Mouse (Mus musculus) kidney, adult 2 months (tissue): ENCODE measurements at regions not wholly inside any gene's neighbourhood (a gene's known extent, or its start where the extent isn't known, plus 50 kb on each side); places are given as distances from the start of the nearest gene placed in this dataset.

ENCODE experiments used
- DNase-seq: peaks from one replicate; pipeline ENCODE4 v3.0.0; 2021
- H3K27ac ChIP-seq: fragments of 200-500 bp; 2 replicates; pipeline ENCODE4 v1.5.1; 2012; ENCODE audit warnings: low read depth, low read length, control low read depth, inconsistent platforms; ENCODE audit not compliant: insufficient read depth
- H3K27me3 ChIP-seq: fragments of 200-500 bp; replicated peaks from 2 replicates; pipeline ENCODE4 v1.6.1; 2012; ENCODE audit warnings: mild to moderate bottlenecking, moderate library complexity, low read length, inconsistent platforms; ENCODE audit not compliant: control insufficient read depth, insufficient read depth
- H3K36me3 ChIP-seq: fragments of 200-500 bp; 2 replicates; pipeline ENCODE4 v1.6.1; 2012; ENCODE audit warnings: mild to moderate bottlenecking, moderate library complexity, low read length, inconsistent platforms; ENCODE audit not compliant: control insufficient read depth, insufficient read depth
- H3K4me1 ChIP-seq: fragments of 200-500 bp; 2 replicates; pipeline ENCODE4 v1.6.1; 2011; ENCODE audit warnings: low read length; ENCODE audit not compliant: control insufficient read depth, insufficient read depth
- H3K4me3 ChIP-seq: fragments of 200-500 bp; 2 replicates; pipeline ENCODE4 v1.5.1; 2011; ENCODE audit warnings: mild to moderate bottlenecking, low read depth, low read length, control low read depth; ENCODE audit not compliant: insufficient read depth
- CTCF ChIP-seq: fragments of 200-500 bp; conservative IDR thresholded peaks from 2 replicates; pipeline ENCODE4 v1.5.1; 2011; ENCODE audit warnings: low read depth, mild to moderate bottlenecking, control low read depth, low read length, moderate library complexity, mixed read lengths; ENCODE audit not compliant: insufficient read depth, insufficient read length
- POLR2A ChIP-seq: fragments of 200-500 bp; IDR thresholded peaks from one replicate; pipeline ENCODE4 v1.6.1; 2011; ENCODE audit warnings: low read depth, low read length, control low read depth
- WGBS: fragments of 180-500 bp; shearing (Covaris S2); methylation state at CpG from one replicate; pipeline ENCODE4 v1.1.7; 2018; 5-methylcytosine and 5-hydroxymethylcytosine counted together

- H3K4me1 ChIP-seq: no peaks in the 10 kb centered on the region
- WGBS: 85% methylated on average over 7 of the region's 7 CpGs
- no peaks in the 10 kb centered on the region for H3K36me3 ChIP-seq
- no peak for TF ChIP-seq POLR2A
- TF ChIP-seq CTCF: no peak
- no peak overlapping the region for H3K4me3 ChIP-seq
- no peak overlapping the region for H3K27ac ChIP-seq
- no peak for DNase-seq
- H3K27me3 ChIP-seq: no peaks in the 10 kb centered on the region
Observed at GRCm38 (mm10) chr1:63977956-63978355, 144.1 kb downstream of the Klf7 start.

- H3K27me3 ChIP-seq: no peaks in the 10 kb centered on the region
- H3K4me3 ChIP-seq: no peak overlapping the region
- TF ChIP-seq POLR2A (no peak), CTCF (no peak)
- no peaks in the 10 kb centered on the region for H3K4me1 ChIP-seq
- H3K36me3 ChIP-seq: no peaks in the 10 kb centered on the region
- no peak for DNase-seq
- 74% methylated on average over 4 of the region's 4 CpGs for WGBS
- H3K27ac ChIP-seq: no peak overlapping the region
Observed at GRCm38 (mm10) chr1:63977302-63977888, 144.7 kb downstream of the Klf7 start.

- Histone ChIP-seq H3K4me3 (no peak overlapping the region), H3K27me3 (no peaks in the 10 kb centered on the region), H3K27ac (no peak overlapping the region), H3K36me3 (no peaks in the 10 kb centered on the region), H3K4me1 (no peaks in the 10 kb centered on the region)
- WGBS: 83% methylated on average over 4 of the region's 4 CpGs
- DNase-seq: no peak
- no peak for TF ChIP-seq CTCF
- TF ChIP-seq POLR2A: no peak
Observed at GRCm38 (mm10) chr1:63976862-63977261, 145.2 kb downstream of the Klf7 start.

- Histone ChIP-seq H3K27ac (no peak overlapping the region), H3K36me3 (no peaks in the 10 kb centered on the region), H3K4me3 (no peak overlapping the region), H3K27me3 (peaks cover 2% of the 10 kb centered on the region; the same call in 1 of the 2 replicates), H3K4me1 (no peaks in the 10 kb centered on the region)
- WGBS: 91% methylated on average over 11 of the region's 11 CpGs
- no peak for DNase-seq
- no peak for TF ChIP-seq POLR2A
- no peak for TF ChIP-seq CTCF
Observed at GRCm38 (mm10) chr1:63967849-63968248, 154.2 kb downstream of the Klf7 start.

DNA sequence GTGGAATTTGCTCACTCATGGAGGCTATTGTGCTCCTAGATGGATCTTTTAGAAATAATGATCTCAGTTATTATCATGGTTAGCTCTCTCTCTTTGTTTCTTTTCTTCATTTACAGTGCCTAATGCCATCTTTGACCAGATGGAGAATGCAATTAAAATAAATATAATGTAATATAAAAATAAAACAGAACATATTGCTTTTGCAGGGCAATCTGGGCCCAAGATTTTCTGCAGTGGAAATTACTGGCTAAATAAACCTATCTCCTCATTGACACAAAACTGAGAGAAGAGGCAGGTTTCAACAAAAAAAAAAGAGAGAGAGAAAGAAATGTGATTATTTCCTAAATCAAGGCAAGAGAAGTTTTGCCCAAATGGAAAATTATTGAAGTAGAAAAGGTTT is 156.6 kb downstream of the Klf7 start:
- peaks cover under 1% of the 10 kb centered on the region; the same call in 1 of the 2 replicates for H3K27me3 ChIP-seq
- no peaks in the 10 kb centered on the region for H3K4me1 ChIP-seq
- DNase-seq: no peak
- H3K4me3 ChIP-seq: no peak overlapping the region
- no peaks in the 10 kb centered on the region for H3K36me3 ChIP-seq
- no peak for TF ChIP-seq CTCF
- TF ChIP-seq POLR2A: no peak
- no peak overlapping the region for H3K27ac ChIP-seq

DNA sequence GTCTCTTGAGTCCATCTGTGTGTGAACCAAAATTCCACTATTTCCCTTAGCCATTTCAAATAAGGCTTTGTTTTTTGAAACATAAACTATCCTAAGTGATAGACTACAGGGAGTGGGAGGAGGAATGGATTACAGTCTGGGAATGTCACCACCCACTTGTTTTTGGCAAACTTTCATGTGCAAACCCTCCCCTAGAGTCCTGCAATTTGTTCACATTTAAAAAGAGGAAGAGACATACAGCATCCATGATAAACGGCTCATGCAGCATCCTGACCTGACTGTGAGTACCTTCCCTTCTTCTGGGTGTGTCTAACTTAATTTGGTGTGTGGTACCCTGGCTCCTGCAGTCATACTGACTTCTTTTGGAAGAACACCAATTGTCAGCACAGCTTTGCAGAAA is 157.6 kb downstream of the Klf7 start:
- WGBS: 35% methylated on average over 1 of the region's 1 CpGs
- DNase-seq: no peak

GRCm38 (mm10) chr1:63955701-63956355 is 166.3 kb downstream of the Klf7 start:
- no peak for DNase-seq
- TF ChIP-seq POLR2A (no peak), CTCF (no peak)
- Histone ChIP-seq H3K4me1 (no peaks in the 10 kb centered on the region), H3K27me3 (no peaks in the 10 kb centered on the region), H3K4me3 (no peak overlapping the region), H3K27ac (no peak overlapping the region), H3K36me3 (no peaks in the 10 kb centered on the region)
- 94% methylated on average over 4 of the region's 4 CpGs for WGBS

More for the DNA sequence above, 157.6 kb downstream of the Klf7 start:
- TF ChIP-seq POLR2A (no peak), CTCF (no peak)
- H3K27me3 ChIP-seq: no peaks in the 10 kb centered on the region
- no peak overlapping the region for H3K27ac ChIP-seq
- H3K4me3 ChIP-seq: no peak overlapping the region
- H3K4me1 ChIP-seq: no peaks in the 10 kb centered on the region
- no peaks in the 10 kb centered on the region for H3K36me3 ChIP-seq
